Mouse (Mus musculus): ENCODE results near the gene Tcf7l1. TPM values are rescaled to one million over a fixed set of nuclear protein-coding genes. Genes with fewer than 3 reads are reported as not detected.

Tcf7l1 gene
- total RNA-seq, 2 experiments from 2014 or later, result 20.6 to 24.6 TPM

GRCm38 (mm10) chr6:72607060-72607459 lies 182.0 kb downstream of the Tcf7l1 start:
- intact Hi-C loops (cut with DNase I), result no loop called here
- DNase-seq, result no peak

DNA sequence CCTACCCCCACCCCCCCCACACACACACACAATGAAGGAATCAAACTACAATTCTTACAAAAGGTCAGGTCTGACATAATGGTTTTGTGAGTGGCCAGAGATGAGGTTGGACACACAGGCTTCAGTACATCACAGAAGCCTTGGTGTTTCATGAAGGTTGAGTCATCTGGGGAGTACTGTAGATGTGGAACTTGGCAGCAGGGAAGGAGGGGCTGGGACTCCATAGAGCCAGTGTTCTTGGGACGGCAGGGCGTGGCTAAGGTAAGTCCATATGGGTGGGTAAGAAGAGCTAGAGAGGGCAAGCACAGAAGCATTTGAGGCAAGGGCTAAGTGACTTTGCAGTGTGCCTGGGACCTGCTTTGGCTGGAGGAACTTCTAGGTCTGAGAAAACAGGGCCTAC lies 185.0 kb downstream of the Tcf7l1 start:
- intact Hi-C loops (cut with DNase I), result no loop called here
- DNase-seq, result no peak

DNA sequence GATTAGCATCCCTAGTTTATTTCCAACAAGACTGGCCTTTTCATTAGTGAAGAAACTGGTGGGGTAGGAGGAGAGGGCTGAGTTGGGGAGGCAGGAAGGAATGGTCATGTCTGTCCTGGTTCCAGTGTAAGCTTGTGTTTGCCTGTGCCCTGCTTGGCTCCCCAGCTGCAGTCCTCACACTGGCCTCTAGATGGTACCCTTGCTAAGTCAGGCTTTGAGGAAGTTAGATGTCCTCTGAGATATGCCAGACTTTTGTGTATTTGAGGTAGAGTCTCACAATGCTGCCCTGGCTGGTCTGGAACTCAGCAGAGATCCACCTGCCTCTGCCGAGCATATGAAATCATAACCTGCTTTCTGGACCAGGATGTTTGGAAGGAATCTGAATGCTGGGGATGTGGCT lies 187.3 kb downstream of the Tcf7l1 start:
- peak; percentile 85 to 88 for DNase-seq
- intact Hi-C loops (cut with DNase I), result no loop called here

GRCm38 (mm10) chr6:72600771-72601170 lies 188.3 kb downstream of the Tcf7l1 start:
- DNase-seq, result no peak
- intact Hi-C loops (cut with DNase I), result no loop called here

DNA sequence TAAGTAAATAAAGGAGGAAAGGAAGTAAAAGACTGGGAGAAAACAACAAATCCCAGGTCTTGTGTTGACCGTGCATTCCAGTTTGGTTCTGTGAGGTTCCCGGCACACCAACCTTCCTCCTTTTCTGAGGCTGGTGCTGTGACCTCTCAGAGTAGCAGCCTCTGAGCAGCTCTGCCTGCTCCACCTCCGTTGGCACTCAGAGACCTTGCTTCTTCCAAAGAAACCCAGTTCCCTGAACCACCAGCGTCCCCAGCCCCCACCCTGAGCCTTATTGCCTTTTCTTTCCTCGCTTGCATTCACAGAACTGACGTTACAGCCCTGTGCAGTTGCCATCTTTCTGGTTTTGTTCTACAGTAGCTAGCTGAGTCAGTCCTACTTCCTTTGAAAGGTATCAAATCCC lies 188.8 kb downstream of the Tcf7l1 start:
- intact Hi-C loops (cut with DNase I), result no loop called here
- DNase-seq, result no peak

DNA sequence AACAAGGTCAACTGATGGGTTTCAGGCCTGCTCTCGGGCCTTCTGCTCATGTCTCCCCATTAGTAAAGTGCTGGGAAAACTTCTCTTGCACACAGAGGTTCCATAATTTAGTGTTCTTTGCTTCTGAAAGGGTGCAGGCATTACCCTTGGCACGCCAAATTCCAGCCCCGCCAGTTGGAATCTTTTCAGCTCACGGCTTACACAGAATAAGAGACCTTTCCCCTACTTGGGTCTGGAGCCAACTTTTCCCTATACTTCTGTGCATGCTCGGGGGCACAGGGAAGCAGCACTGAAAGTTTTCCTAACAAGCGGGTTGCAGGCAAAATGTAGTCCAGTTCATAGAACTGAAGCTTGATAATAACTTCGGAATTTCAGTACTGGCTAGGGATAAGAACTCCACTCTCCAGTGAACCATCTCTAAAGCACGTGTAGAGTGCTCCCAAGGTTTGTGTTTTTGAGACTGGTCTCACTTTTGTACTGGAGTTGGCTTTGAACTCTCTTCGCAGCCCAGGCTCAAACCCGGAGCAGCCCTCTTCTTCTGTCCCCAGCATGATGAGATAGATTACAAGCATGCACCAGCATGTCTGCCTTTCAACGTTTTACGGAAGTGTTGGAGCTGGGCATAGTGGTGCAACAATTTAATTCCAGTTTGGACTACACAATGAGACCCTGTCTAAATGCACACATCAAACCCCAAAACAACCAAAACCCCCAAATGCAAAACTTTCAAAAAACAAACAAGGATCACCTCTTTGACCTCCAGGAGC lies 190.1 kb downstream of the Tcf7l1 start:
- intact Hi-C loops (cut with DNase I), result no loop called here
- DNase-seq, result peak; percentile 74 to 80

DNA sequence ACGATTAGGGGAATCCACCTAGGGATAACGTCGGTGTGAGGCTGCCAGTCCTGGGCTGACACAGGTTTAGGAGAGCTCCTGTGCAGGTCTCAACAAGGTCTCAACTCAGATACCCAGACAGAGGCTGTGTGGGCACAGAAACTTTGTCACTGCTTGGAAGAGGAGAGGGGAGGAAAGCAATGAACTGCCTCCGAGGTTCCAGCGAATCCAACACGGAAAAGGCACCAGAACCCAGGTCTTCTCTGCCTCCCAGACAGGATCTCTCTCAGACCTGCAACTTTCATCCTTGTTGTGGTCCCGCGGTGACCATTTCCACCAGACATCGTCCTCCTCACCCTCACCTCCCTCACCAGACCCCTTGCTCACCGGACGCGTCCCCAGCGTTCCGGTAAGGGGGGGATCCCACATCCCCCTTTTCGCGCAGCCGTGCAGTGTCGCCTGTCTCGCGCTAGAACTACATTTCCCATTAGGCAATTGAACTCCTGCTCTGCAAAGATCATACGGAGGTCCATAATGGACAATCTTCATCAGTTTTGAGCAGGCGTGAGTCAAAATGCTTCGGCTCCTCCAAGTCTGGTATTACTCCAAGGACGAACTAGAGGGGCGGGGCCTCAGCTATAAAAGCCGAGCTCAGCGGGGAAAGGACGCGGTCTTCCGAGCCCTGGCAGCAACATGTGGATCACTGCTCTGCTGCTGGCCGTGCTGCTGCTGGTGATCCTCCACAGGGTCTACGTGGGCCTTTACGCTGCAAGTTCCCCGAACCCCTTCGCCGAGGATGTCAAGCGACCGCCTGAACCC lies 190.9 kb downstream of the Tcf7l1 start, which contains the start of the genes Elmod3 and Retsat:
Gene Elmod3 (minus strand): TSS at position 458 of the 798 bp plus-strand sequence.
Gene Retsat (plus strand): TSS at position 520 of the 798 bp plus-strand sequence.
- intact Hi-C loops (cut with DNase I), result no loop called here
- peak; percentile 97 for DNase-seq

DNA sequence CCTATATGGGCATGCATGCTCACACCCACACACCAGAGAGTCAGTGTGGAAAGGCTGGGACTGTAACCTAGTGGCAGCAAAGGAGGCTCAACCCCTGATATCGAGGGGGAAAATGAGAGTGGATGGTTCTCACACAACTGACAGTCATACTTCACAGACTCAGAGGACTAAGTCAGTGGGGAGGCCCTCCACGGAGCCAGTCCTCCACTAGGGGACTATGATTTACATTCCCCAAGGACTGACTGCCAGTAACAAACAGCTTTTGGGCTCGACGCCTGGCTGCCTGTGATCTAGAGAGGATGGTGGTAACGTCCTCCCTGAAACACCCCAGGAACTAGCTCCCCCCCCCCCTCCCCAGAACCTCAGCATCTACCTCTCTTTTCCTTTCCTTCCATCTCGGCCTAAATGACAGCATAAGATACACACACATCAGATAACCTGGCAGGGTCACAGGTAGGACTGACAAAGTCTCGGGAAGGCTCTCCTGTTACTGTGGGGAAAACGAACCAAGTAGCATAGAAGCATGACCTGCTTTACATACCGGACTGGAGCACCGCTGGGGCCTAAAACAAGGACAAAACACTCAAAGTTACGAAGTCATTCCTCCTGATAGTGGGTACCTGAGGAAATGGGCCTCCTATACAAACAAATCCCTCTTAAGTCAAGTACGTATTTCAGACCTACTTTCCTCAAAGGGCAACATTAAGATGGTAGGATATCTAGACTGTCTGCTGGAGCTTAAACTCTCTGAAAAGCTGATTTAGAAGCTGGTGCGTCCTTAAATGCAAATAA lies 191.8 kb downstream of the Tcf7l1 start:
- intact Hi-C loops (cut with DNase I), result no loop called here
- peak; percentile 29 to 43 for DNase-seq

- intact Hi-C loops (cut with DNase I), result no loop called here
- DNase-seq, result no peak
Measured at GRCm38 (mm10) chr6:72593914-72594313, 195.1 kb downstream of the Tcf7l1 start.

DNA sequence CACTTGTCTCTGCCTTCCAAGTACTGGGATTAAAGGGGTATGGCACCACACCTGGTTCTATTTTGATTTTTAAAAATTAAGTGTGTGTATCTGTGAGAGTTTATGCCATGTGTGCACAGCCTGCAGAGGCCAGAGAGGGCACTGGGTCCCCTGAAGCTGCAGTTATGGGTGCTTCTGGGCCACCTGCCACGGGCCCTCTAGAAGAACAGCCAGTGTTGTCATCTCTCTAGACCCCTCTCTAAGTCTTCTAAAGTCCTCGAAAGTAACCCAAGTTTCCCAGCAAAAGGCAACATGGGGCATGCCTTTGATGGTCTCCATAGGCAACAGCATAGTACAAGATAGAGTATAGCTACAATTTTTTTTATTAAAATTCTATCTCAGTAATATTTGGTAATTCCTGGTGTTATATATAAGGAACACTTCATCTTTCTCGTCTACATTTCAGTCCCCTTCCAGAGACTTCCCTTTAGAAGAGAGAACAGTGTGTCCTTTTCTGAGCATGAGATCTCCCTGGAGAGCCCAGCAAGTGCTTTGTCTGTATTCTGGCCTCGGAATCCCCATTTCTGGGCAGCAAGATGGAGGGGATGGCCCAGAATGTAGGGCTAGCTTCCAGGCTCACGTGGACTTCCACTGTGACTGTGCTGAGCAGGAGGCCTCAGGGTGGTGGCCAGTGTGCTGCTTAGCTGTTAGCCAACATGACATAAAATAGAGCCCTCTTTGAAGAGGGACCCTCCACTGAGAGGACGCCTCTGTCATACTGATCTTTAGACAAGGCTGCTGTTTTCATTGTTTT lies 195.8 kb downstream of the Tcf7l1 start:
- intact Hi-C loops (cut with DNase I), result no loop called here
- no peak for DNase-seq

GRCm38 (mm10) chr6:72590111-72590510 lies 198.9 kb downstream of the Tcf7l1 start:
- no peak for DNase-seq
- intact Hi-C loops (cut with DNase I), result no loop called here

- intact Hi-C loops (cut with DNase I), result no loop called here
- no peak for DNase-seq
Measured at GRCm38 (mm10) chr6:72588307-72588706, 200.7 kb downstream of the Tcf7l1 start.

DNA sequence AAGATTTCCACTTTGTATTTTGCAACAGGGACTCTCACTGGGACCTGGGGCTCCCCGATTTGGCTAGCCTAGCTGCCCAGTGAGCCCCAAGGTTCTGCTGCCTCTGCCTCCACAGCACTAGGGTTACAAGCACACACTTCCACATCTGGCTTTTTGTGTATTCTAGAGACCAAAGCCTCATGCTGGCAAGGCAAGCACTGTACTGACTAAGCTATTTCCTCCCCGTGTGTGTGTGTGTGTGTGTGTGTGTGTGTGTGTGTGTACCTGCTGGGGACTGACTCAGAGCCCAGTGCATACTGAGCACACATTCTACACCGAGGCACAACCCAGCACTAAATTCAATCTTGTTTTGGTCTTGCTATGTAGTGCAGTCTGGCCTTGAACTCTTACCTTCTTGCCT lies 202.4 kb downstream of the Tcf7l1 start:
- intact Hi-C loops (cut with DNase I), result no loop called here
- DNase-seq, result no peak

GRCm38 (mm10) chr6:72584154-72584553 lies 204.9 kb downstream of the Tcf7l1 start:
- intact Hi-C loops (cut with DNase I), result no loop called here
- DNase-seq, result no peak

DNA sequence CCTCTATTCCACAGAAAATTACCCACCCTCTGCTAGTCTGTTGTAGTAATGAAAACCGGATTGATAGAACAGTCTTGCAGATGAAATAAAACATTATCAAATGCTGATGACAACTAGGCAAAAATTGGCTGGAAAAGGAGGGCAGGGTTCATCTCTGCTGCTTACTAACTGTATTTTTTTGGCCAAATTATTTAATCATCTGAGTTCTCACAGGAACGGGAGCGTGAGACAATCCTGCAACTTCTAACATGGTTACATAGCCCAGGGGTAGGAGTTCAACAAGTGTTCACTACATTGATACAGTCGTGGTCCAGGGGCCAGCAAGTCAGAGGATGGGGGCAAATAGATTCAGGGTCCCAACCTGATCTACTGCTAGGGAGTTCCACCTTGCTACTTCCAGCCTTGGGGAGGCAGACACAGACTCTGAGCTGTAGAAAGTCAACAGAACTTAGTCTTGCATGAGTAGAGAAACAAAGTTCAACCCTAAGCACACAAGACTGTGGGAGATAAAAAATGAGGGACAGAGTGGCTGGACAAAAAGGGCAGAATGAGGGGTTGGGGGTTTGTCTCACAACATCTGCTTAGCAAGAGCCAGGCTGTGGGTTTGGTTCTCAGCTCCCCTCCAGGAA lies 205.7 kb downstream of the Tcf7l1 start:
- no peak for DNase-seq
- intact Hi-C loops (cut with DNase I), result no loop called here

- no peak for DNase-seq
- intact Hi-C loops (cut with DNase I), result no loop called here
Measured at GRCm38 (mm10) chr6:72581625-72582382, 207.2 kb downstream of the Tcf7l1 start.
